Mouse (Mus musculus): ENCODE data around the gene Nmt2. TPM values are rescaled to one million over a fixed set of nuclear protein-coding genes. Genes with fewer than 3 reads are reported as not detected.

The Nmt2 gene
- polyA plus RNA-seq, 1 experiment from 2014 or later = 38.8 TPM

GRCm38 (mm10) chr2:3333761-3334160, 49.7 kb downstream of the Nmt2 start:
- Histone ChIP-seq H3K9me3 (ENCODE audit: control insufficient read depth, low read length) (no peaks in the 10 kb centered on the region), H3K27me3 (ENCODE audit: control insufficient read depth, insufficient read depth, low read depth, low read length) (peaks cover 4% of the 10 kb centered on the region; the same call in 1 of the 2 replicates), H3K4me3 (ENCODE audit: low read length) (no peak overlapping the region), H3K9ac (ENCODE audit: low read length) (no peak overlapping the region), H3K36me3 (ENCODE audit: control insufficient read depth, insufficient read depth, low read length) (peaks cover 3% of the 10 kb centered on the region; the same call in 1 of the 2 replicates), H3K27ac (ENCODE audit: low read length) (no peak overlapping the region), H3K4me1 (replicated peaks; ENCODE audit: control insufficient read depth, insufficient read depth, low read length) (peaks cover 16% of the 10 kb centered on the region), H3K4me2 (ENCODE audit: low read depth, low read length) (no peak overlapping the region)
- no peak for ATAC-seq (ENCODE audit: low read depth)
- WGBS = 88% methylated on average over 12 of the region's 12 CpGs

- Histone ChIP-seq H3K9ac (ENCODE audit: low read length) (peak within 1 kb of the TSS; percentile 29; the same call in 1 of the 2 replicates), H3K27ac (ENCODE audit: low read length) (no peak within 1 kb of the TSS)
- peak; percentile 32; the same call in 1 of the 2 replicates for ATAC-seq (ENCODE audit: low read depth)
Measured at GRCm38 (mm10) chr2:3335611-3336301, 51.7 kb downstream of the Nmt2 start, which contains the start of gene Acbd7. Acbd7 (plus strand) TSS chr2:3336168.

GRCm38 (mm10) chr2:3348422-3348821, 64.4 kb downstream of the Nmt2 start:
- Histone ChIP-seq H3K27ac (ENCODE audit: low read length) (no peak overlapping the region), H3K9ac (ENCODE audit: low read length) (no peak overlapping the region), H3K4me2 (ENCODE audit: low read depth, low read length) (no peak overlapping the region), H3K4me1 (replicated peaks; ENCODE audit: control insufficient read depth, insufficient read depth, low read length) (no peaks in the 10 kb centered on the region), H3K9me3 (ENCODE audit: control insufficient read depth, low read length) (no peaks in the 10 kb centered on the region; the same call in 1 of the 2 replicates), H3K36me3 (ENCODE audit: control insufficient read depth, insufficient read depth, low read length) (no peaks in the 10 kb centered on the region), H3K27me3 (ENCODE audit: control insufficient read depth, insufficient read depth, low read depth, low read length) (no peaks in the 10 kb centered on the region), H3K4me3 (ENCODE audit: low read length) (no peak overlapping the region)
- ATAC-seq (ENCODE audit: low read depth) = no peak
- WGBS = 74% methylated on average over 4 of the region's 4 CpGs

More at GRCm38 (mm10) chr2:3335611-3336301, 51.7 kb downstream of the Nmt2 start, which contains the start of gene Acbd7:
- Histone ChIP-seq H3K4me3 (ENCODE audit: low read length) (peak within 1 kb of the TSS; percentile 38), H3K9me3 (ENCODE audit: control insufficient read depth, low read length) (no peaks in the 10 kb centered on the region), H3K27me3 (ENCODE audit: control insufficient read depth, insufficient read depth, low read depth, low read length) (peaks cover 4% of the 10 kb centered on the region; the same call in 1 of the 2 replicates), H3K36me3 (ENCODE audit: control insufficient read depth, insufficient read depth, low read length) (no peaks in the 10 kb centered on the region), H3K4me1 (replicated peaks; ENCODE audit: control insufficient read depth, insufficient read depth, low read length) (peaks cover 11% of the 10 kb centered on the region), H3K4me2 (ENCODE audit: low read depth, low read length) (peak within 1 kb of the TSS; percentile 58)
- WGBS = 3% methylated on average over 20 of the region's 20 CpGs

GRCm38 (mm10) chr2:3348919-3349318, 64.9 kb downstream of the Nmt2 start:
- Histone ChIP-seq H3K4me3 (ENCODE audit: low read length) (no peak overlapping the region), H3K4me2 (ENCODE audit: low read depth, low read length) (no peak overlapping the region), H3K9me3 (ENCODE audit: control insufficient read depth, low read length) (no peaks in the 10 kb centered on the region; the same call in 1 of the 2 replicates), H3K36me3 (ENCODE audit: control insufficient read depth, insufficient read depth, low read length) (no peaks in the 10 kb centered on the region), H3K9ac (ENCODE audit: low read length) (no peak overlapping the region), H3K27ac (ENCODE audit: low read length) (no peak overlapping the region), H3K4me1 (replicated peaks; ENCODE audit: control insufficient read depth, insufficient read depth, low read length) (no peaks in the 10 kb centered on the region), H3K27me3 (ENCODE audit: control insufficient read depth, insufficient read depth, low read depth, low read length) (no peaks in the 10 kb centered on the region)
- ATAC-seq (ENCODE audit: low read depth) = no peak
- WGBS = 13% methylated on average over 3 of the region's 3 CpGs

- Histone ChIP-seq H3K27me3 (ENCODE audit: control insufficient read depth, insufficient read depth, low read depth, low read length) (no peaks in the 10 kb centered on the region), H3K4me1 (replicated peaks; ENCODE audit: control insufficient read depth, insufficient read depth, low read length) (no peaks in the 10 kb centered on the region)
- ATAC-seq (ENCODE audit: low read depth) = no peak
Measured at GRCm38 (mm10) chr2:3353160-3353559, 69.1 kb downstream of the Nmt2 start.

GRCm38 (mm10) chr2:3355793-3356192, 71.8 kb downstream of the Nmt2 start:
- Histone ChIP-seq H3K27me3 (ENCODE audit: control insufficient read depth, insufficient read depth, low read depth, low read length) (no peaks in the 10 kb centered on the region), H3K4me2 (ENCODE audit: low read depth, low read length) (no peak overlapping the region), H3K27ac (ENCODE audit: low read length) (no peak overlapping the region), H3K9me3 (ENCODE audit: control insufficient read depth, low read length) (no peaks in the 10 kb centered on the region; the same call in 1 of the 2 replicates), H3K36me3 (ENCODE audit: control insufficient read depth, insufficient read depth, low read length) (no peaks in the 10 kb centered on the region), H3K4me3 (ENCODE audit: low read length) (no peak overlapping the region), H3K4me1 (replicated peaks; ENCODE audit: control insufficient read depth, insufficient read depth, low read length) (no peaks in the 10 kb centered on the region), H3K9ac (ENCODE audit: low read length) (no peak overlapping the region)
- WGBS = 89% methylated on average over 8 of the region's 8 CpGs
- ATAC-seq (ENCODE audit: low read depth) = no peak

More at GRCm38 (mm10) chr2:3353160-3353559, 69.1 kb downstream of the Nmt2 start:
- no peak overlapping the region for H3K4me3 ChIP-seq (ENCODE audit: low read length)
- H3K9ac ChIP-seq (ENCODE audit: low read length) = no peak overlapping the region
- no peaks in the 10 kb centered on the region; the same call in 1 of the 2 replicates for H3K9me3 ChIP-seq (ENCODE audit: control insufficient read depth, low read length)
- H3K36me3 ChIP-seq (ENCODE audit: control insufficient read depth, insufficient read depth, low read length) = no peaks in the 10 kb centered on the region
- no peak overlapping the region for H3K4me2 ChIP-seq (ENCODE audit: low read depth, low read length)
- H3K27ac ChIP-seq (ENCODE audit: low read length) = no peak overlapping the region

GRCm38 (mm10) chr2:3356311-3356710, 72.3 kb downstream of the Nmt2 start:
- Histone ChIP-seq H3K27ac (ENCODE audit: low read length) (no peak overlapping the region), H3K36me3 (ENCODE audit: control insufficient read depth, insufficient read depth, low read length) (no peaks in the 10 kb centered on the region), H3K27me3 (ENCODE audit: control insufficient read depth, insufficient read depth, low read depth, low read length) (no peaks in the 10 kb centered on the region), H3K4me2 (ENCODE audit: low read depth, low read length) (no peak overlapping the region), H3K4me1 (replicated peaks; ENCODE audit: control insufficient read depth, insufficient read depth, low read length) (no peaks in the 10 kb centered on the region), H3K4me3 (ENCODE audit: low read length) (no peak overlapping the region), H3K9me3 (ENCODE audit: control insufficient read depth, low read length) (no peaks in the 10 kb centered on the region; the same call in 1 of the 2 replicates), H3K9ac (ENCODE audit: low read length) (no peak overlapping the region)
- 61% methylated on average over 3 of the region's 3 CpGs for WGBS
- no peak for ATAC-seq (ENCODE audit: low read depth)

- H3K27me3 ChIP-seq (ENCODE audit: control insufficient read depth, insufficient read depth, low read depth, low read length) = no peaks in the 10 kb centered on the region
- H3K4me3 ChIP-seq (ENCODE audit: low read length) = no peak overlapping the region
- no peaks in the 10 kb centered on the region for H3K36me3 ChIP-seq (ENCODE audit: control insufficient read depth, insufficient read depth, low read length)
- no peaks in the 10 kb centered on the region for H3K4me1 ChIP-seq (replicated peaks; ENCODE audit: control insufficient read depth, insufficient read depth, low read length)
- no peak overlapping the region for H3K27ac ChIP-seq (ENCODE audit: low read length)
- H3K4me2 ChIP-seq (ENCODE audit: low read depth, low read length) = no peak overlapping the region
- no peak overlapping the region for H3K9ac ChIP-seq (ENCODE audit: low read length)
- no peaks in the 10 kb centered on the region for H3K9me3 ChIP-seq (ENCODE audit: control insufficient read depth, low read length)
- ATAC-seq (ENCODE audit: low read depth) = no peak
- WGBS = 75% methylated on average over 3 of the region's 3 CpGs
Measured at GRCm38 (mm10) chr2:3357887-3358286, 73.9 kb downstream of the Nmt2 start.

- no peaks in the 10 kb centered on the region for H3K27me3 ChIP-seq (ENCODE audit: control insufficient read depth, insufficient read depth, low read depth, low read length)
- no peak overlapping the region for H3K4me3 ChIP-seq (ENCODE audit: low read length)
- H3K4me2 ChIP-seq (ENCODE audit: low read depth, low read length) = no peak overlapping the region
- no peak overlapping the region for H3K9ac ChIP-seq (ENCODE audit: low read length)
- H3K4me1 ChIP-seq (replicated peaks; ENCODE audit: control insufficient read depth, insufficient read depth, low read length) = no peaks in the 10 kb centered on the region
- 65% methylated on average over 3 of the region's 3 CpGs for WGBS
- H3K27ac ChIP-seq (ENCODE audit: low read length) = no peak overlapping the region
- H3K36me3 ChIP-seq (ENCODE audit: control insufficient read depth, insufficient read depth, low read length) = no peaks in the 10 kb centered on the region
- no peaks in the 10 kb centered on the region for H3K9me3 ChIP-seq (ENCODE audit: control insufficient read depth, low read length)
- ATAC-seq (ENCODE audit: low read depth) = no peak
Measured at GRCm38 (mm10) chr2:3361067-3361466, 77.1 kb downstream of the Nmt2 start.

Measured in lung, embryonic 16.5 days (tissue).